Mouse (Mus musculus) small intestine, adult 2 months (tissue): ENCODE results near the gene Samd9l. TPM values are rescaled to one million over a fixed set of nuclear protein-coding genes. Genes with fewer than 3 reads are reported as not detected.
"Not testable (repeated sequence)": the region's sequence is repeated elsewhere in the genome, so short reads cannot be mapped to it uniquely, and the experiment has no call there.

Experiments used
- H3K27ac ChIP-seq: fragments of 200-500 bp; 2 replicates; pipeline ENCODE4 v1.5.1; 2012; ENCODE audit warnings: low read depth, low read length, control low read depth, inconsistent platforms; ENCODE audit not compliant: insufficient read depth
- H3K27me3 ChIP-seq: fragments of 200-500 bp; 2 replicates; pipeline ENCODE4 v1.6.1; 2012; ENCODE audit warnings: mild to moderate bottlenecking, moderate library complexity, low read length, inconsistent platforms; ENCODE audit not compliant: control insufficient read depth, insufficient read depth
- H3K36me3 ChIP-seq: fragments of 200-500 bp; 2 replicates; pipeline ENCODE4 v1.6.1; 2012; ENCODE audit warnings: mild to moderate bottlenecking, low read length, control low read depth, inconsistent platforms; ENCODE audit not compliant: control insufficient read depth, insufficient read depth
- H3K4me1 ChIP-seq: fragments of 200-500 bp; 2 replicates; pipeline ENCODE4 v1.6.1; 2012; ENCODE audit warnings: low read length, inconsistent platforms, mixed read lengths; ENCODE audit not compliant: control insufficient read depth, insufficient read depth, insufficient read length
- H3K4me3 ChIP-seq: fragments of 200-500 bp; 2 replicates; pipeline ENCODE4 v1.5.1; 2012; ENCODE audit warnings: low read depth, mild to moderate bottlenecking, control low read depth, inconsistent platforms, low read length, moderate library complexity
- CTCF ChIP-seq: fragments of 200-500 bp; IDR thresholded peaks from 2 replicates; pipeline ENCODE4 v1.5.1; 2012; ENCODE audit warnings: low read depth, mild to moderate bottlenecking, control low read depth, inconsistent platforms, low read length, moderate library complexity, mixed read lengths; ENCODE audit not compliant: insufficient replicate concordance, insufficient read length; ENCODE audit errors: extremely low read depth
- POLR2A ChIP-seq: fragments of 200-500 bp; IDR thresholded peaks from 2 replicates; pipeline ENCODE4 v1.6.1; 2012; ENCODE audit warnings: low read depth, mild to moderate bottlenecking, control low read depth, inconsistent platforms, low read length, moderate library complexity
- WGBS: fragments of 180-500 bp; shearing (Covaris S2); methylation state at CpG from one replicate; pipeline ENCODE4 v1.1.7; 2018; 5-methylcytosine and 5-hydroxymethylcytosine counted together
- polyA plus RNA-seq: library from polyadenylated mRNA; depleted of rRNA; stranded (reverse); fragments of >200 nt; gene quantifications from 2 replicates; pipeline ENCODE4 v1.2.3, GENCODE M21; 2012; rRNA removed

Samd9l gene
- polyA plus RNA-seq, 1 experiment = 1.0 TPM

DNA sequence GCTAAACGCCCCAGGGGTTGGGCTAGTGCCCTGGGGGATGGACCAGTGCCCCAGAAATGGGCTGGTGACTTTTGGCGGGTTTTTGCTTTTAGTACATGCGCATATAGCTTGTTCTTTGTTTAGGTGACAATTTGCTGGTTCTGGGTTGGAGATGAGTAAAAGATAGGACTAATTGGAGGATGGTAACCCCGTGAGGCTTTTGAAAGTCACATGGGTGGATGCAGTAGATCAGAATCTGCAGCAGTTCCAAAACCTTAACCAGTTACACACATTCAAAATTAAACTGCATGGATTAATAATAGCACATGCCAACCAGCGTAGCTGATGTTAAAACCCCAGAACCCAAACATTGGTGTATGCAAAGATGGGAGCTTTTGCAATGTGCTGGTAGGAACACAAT, 57.9 kb downstream of the Samd9l start:
- no peaks in the 10 kb centered on the region for H3K36me3 ChIP-seq
- H3K4me3 ChIP-seq = peak overlapping the region; percentile 69; the same call in 1 of the 2 replicates
- TF ChIP-seq CTCF (no peak), POLR2A (no peak)
- peak overlapping the region; percentile 87 for H3K27ac ChIP-seq
- H3K27me3 ChIP-seq = no peaks in the 10 kb centered on the region
- 22% methylated on average over 5 of the region's 5 CpGs for WGBS
- no peaks in the 10 kb centered on the region for H3K4me1 ChIP-seq

DNA sequence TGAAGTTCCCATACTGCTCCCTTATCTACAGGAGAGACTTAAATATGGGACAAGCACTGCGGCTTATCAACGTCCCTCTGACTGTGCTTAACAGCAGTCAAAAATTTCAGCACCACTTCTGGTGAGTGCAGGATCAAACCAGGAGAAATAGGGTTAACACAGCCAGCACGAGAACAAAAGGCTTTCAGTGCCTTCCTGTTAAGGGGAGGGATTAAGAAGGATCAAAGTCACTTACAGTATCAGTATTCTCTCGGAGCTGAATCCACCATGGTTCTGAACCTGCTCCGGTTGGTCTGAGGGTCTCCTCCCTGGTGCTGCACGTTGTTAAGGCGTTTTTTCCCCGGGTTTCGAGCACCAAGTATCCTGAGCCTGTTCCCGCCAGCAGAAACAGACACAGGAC, 58.4 kb downstream of the Samd9l start:
- H3K4me1 ChIP-seq, H3K36me3 ChIP-seq, H3K27me3 ChIP-seq: not testable (repeated sequence)
- H3K27ac ChIP-seq = peak overlapping the region; percentile 87
- WGBS = 16% methylated on average over 10 of the region's 10 CpGs
- H3K4me3 ChIP-seq = peak overlapping the region; percentile 69

DNA sequence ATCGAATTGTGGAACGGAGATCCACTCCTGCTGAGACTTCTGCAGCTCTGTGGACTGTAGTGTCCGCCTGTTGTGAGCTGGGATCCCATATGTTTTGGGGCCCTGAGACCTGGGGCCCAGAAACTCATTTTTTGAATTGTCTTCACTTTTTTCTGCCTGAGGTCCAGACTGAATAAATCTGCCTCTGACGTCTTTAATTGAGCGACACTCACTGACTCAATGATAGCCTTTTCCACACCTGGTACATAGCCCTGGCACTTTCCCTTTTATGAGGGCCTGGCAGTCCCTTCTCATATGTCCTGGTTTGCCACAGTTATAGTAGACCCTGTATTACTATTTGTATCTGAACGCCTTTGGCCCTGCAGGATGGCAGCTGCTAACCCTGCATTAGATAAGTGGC, 60.2 kb downstream of the Samd9l start:
- not testable (repeated sequence) for H3K4me1 ChIP-seq, H3K27me3 ChIP-seq, H3K4me3 ChIP-seq, H3K27ac ChIP-seq, H3K36me3 ChIP-seq
- WGBS = 50% methylated on average over 6 of the region's 6 CpGs

Other genes with a start within 250 kb of the Samd9l start
- 12.6 and 41.7 TPM in 2 replicates for gene Hepacam2, start 98.7 kb upstream of the Samd9l start, polyA plus RNA-seq
- 0.48 and 0.86 TPM in 2 replicates for gene Vps50, start 98.8 kb upstream of the Samd9l start, polyA plus RNA-seq